8 mouse cellular contexts compared by ENCODE assay signal in genomic region chr4:143411566-143412218, GRCm38 (mm10). TPM values are rescaled to one million over a fixed set of nuclear protein-coding genes. Genes with fewer than 3 reads are reported as not detected.
DNase-seq lines count a peak whose midpoint lies in the region; ATAC-seq lines count a peak whose summit lies in the region.

No protein-coding gene starts in this region.

- peak overlapping the region; percentile 56 for H3K4me2 ChIP-seq in kidney, embryonic 16.5 days (replicated peaks; ENCODE audit: low read depth, low read length)
- peak overlapping the region; percentile 48 for H3K4me2 ChIP-seq in midbrain, embryonic 11.5 days

- H3K4me3 ChIP-seq in forebrain, embryonic 10.5 days, result peak overlapping the region; percentile 66
- H3K4me3 ChIP-seq in kidney, embryonic 16.5 days (ENCODE audit: low read length), result peak overlapping the region; percentile 61
- peak overlapping the region; percentile 46 for H3K4me3 ChIP-seq in midbrain, embryonic 11.5 days (ENCODE audit: low read depth, low read length)

- DNase-seq in kidney, adult 8-10 months, result peak; percentile 6 to 11
- DNase-seq in kidney, postnatal 25 days, result no peak
- DNase-seq in Muller cell, postnatal 12 days (ENCODE audit: inconsistent ontology term), result peak; percentile 7
- no peak for DNase-seq in forebrain, embryonic 10.5 days (ENCODE audit: extremely low spot score, low spot score)
- DNase-seq in midbrain, embryonic 11.5 days (ENCODE audit: low spot score, missing footprints), result no peak
- DNase-seq in frontal cortex, postnatal 10 days (ENCODE audit: low spot score in 2 of 2), result no peak

- peaks cover 28% of the 10 kb centered on the region for H3K36me3 ChIP-seq in forebrain, embryonic 10.5 days (replicated peaks)
- H3K36me3 ChIP-seq in kidney, embryonic 16.5 days (ENCODE audit: insufficient read depth, low read length), result peaks cover 18% of the 10 kb centered on the region
- peaks cover 6% of the 10 kb centered on the region; the same call in 1 of the 2 replicates for H3K36me3 ChIP-seq in midbrain, embryonic 11.5 days (ENCODE audit: control insufficient read depth, insufficient read depth, low read length)

- peaks cover 7% of the 10 kb centered on the region; the same call in 1 of the 2 replicates for H3K9me3 ChIP-seq in forebrain, embryonic 10.5 days
- peaks cover 8% of the 10 kb centered on the region for H3K9me3 ChIP-seq in kidney, embryonic 16.5 days (ENCODE audit: low read length)
- peaks cover 3% of the 10 kb centered on the region; the same call in 1 of the 2 replicates for H3K9me3 ChIP-seq in midbrain, embryonic 11.5 days (ENCODE audit: control insufficient read depth, low read length)

- ATAC-seq in kidney, embryonic 16.5 days (ENCODE audit: low FRiP score, low TSS enrichment), result peak; percentile 11; the same call in 1 of the 2 replicates
- peak; percentile 22 for ATAC-seq in midbrain, embryonic 11.5 days (ENCODE audit: low FRiP score)
- ATAC-seq in erythroid progenitor cell, adult 5-6 weeks (replicated peaks; ENCODE audit: low FRiP score, poor library complexity, severe bottlenecking), result no peak

- WGBS in forebrain, embryonic 10.5 days, result 75% methylated on average over 5 of the region's 5 CpGs
- WGBS in kidney, embryonic 16.5 days, result 61% methylated on average over 5 of the region's 5 CpGs
- WGBS in midbrain, embryonic 11.5 days, result 75% methylated on average over 5 of the region's 5 CpGs

- H3K27me3 ChIP-seq in forebrain, embryonic 10.5 days (ENCODE audit: poor library complexity, severe bottlenecking), result no peaks in the 10 kb centered on the region
- H3K27me3 ChIP-seq in kidney, embryonic 16.5 days (ENCODE audit: insufficient read depth, low read length), result no peaks in the 10 kb centered on the region
- no peaks in the 10 kb centered on the region for H3K27me3 ChIP-seq in midbrain, embryonic 11.5 days (ENCODE audit: control insufficient read depth, insufficient read depth, low read length)

- H3K27ac ChIP-seq in forebrain, embryonic 10.5 days, result peak overlapping the region; percentile 89
- no peak overlapping the region for H3K27ac ChIP-seq in kidney, embryonic 16.5 days (ENCODE audit: low read length)
- H3K27ac ChIP-seq in midbrain, embryonic 11.5 days (ENCODE audit: low read depth, low read length), result no peak overlapping the region

- peak overlapping the region; percentile 65 for H3K9ac ChIP-seq in kidney, embryonic 16.5 days (replicated peaks; ENCODE audit: low read length)
- H3K9ac ChIP-seq in midbrain, embryonic 11.5 days (ENCODE audit: low read length), result peak overlapping the region; percentile 66

- peaks cover 7% of the 10 kb centered on the region for H3K4me1 ChIP-seq in forebrain, embryonic 10.5 days
- no peaks in the 10 kb centered on the region; the same call in 1 of the 2 replicates for H3K4me1 ChIP-seq in kidney, embryonic 16.5 days (ENCODE audit: insufficient read depth, low read length)
- H3K4me1 ChIP-seq in midbrain, embryonic 11.5 days (ENCODE audit: control insufficient read depth, insufficient read depth, low read length), result peaks cover 2% of the 10 kb centered on the region; the same call in 1 of the 2 replicates

RNA-seq across cellular contexts. Expression of gene Pramef8, which starts 0.5 kb away (rescaled TPM):
- 16.4 and 17.2 TPM in 2 replicates for polyA plus RNA-seq in forebrain, embryonic 10.5 days (2016; fragmentation: Nextera tagmentation; extraction: Ambion mirVana)
- polyA plus RNA-seq in kidney, embryonic 16.5 days (2015; fragmentation: Nextera tagmentation; extraction: Ambion mirVana), result 21.5 and 23.4 TPM in 2 replicates
- 15.6 and 18.6 TPM in 2 replicates for polyA plus RNA-seq in midbrain, embryonic 11.5 days (2014; fragmentation: Nextera tagmentation; extraction: Ambion mirVana)
- total RNA-seq in erythroid progenitor cell, adult 5-6 weeks (2015; ENCODE audit: low replicate concordance), result 2.1 and 5.0 TPM in 2 replicates
- 0.15 and 3.3 TPM in 2 replicates for total RNA-seq in erythroid progenitor cell, adult 5-6 weeks (2017; ENCODE audit: low replicate concordance)

RNA-seq across cellular contexts. Expression of gene Pramel1, which starts 17.5 kb away (rescaled TPM):
- polyA plus RNA-seq in forebrain, embryonic 10.5 days (2016; fragmentation: Nextera tagmentation; extraction: Ambion mirVana), result not detected in 2 replicates
- not detected in 2 replicates for polyA plus RNA-seq in kidney, embryonic 16.5 days (2015; fragmentation: Nextera tagmentation; extraction: Ambion mirVana)
- polyA plus RNA-seq in midbrain, embryonic 11.5 days (2014; fragmentation: Nextera tagmentation; extraction: Ambion mirVana), result not detected in 2 replicates
- total RNA-seq in erythroid progenitor cell, adult 5-6 weeks (2015; ENCODE audit: low replicate concordance), result not detected in 2 replicates
- not detected in 2 replicates for total RNA-seq in erythroid progenitor cell, adult 5-6 weeks (2017; ENCODE audit: low replicate concordance)

RNA-seq across cellular contexts. Expression of gene Oog4, which starts 38.4 kb away (rescaled TPM):
- not detected in 2 replicates for polyA plus RNA-seq in forebrain, embryonic 10.5 days (2016; fragmentation: Nextera tagmentation; extraction: Ambion mirVana)
- not detected in 2 replicates for polyA plus RNA-seq in kidney, embryonic 16.5 days (2015; fragmentation: Nextera tagmentation; extraction: Ambion mirVana)
- polyA plus RNA-seq in midbrain, embryonic 11.5 days (2014; fragmentation: Nextera tagmentation; extraction: Ambion mirVana), result not detected in 2 replicates
- not detected in 2 replicates for total RNA-seq in erythroid progenitor cell, adult 5-6 weeks (2015; ENCODE audit: low replicate concordance)
- not detected in 2 replicates for total RNA-seq in erythroid progenitor cell, adult 5-6 weeks (2017; ENCODE audit: low replicate concordance)

Comparison
In these comparisons a context has a peak if more than half of its experiments do, and no peak if none do; other contexts are left out.
1. DNase-seq: peak in kidney, adult 8-10 months (2 of 2) and Muller cell, postnatal 12 days (single experiment); none in kidney, postnatal 25 days (0 of 2), forebrain, embryonic 10.5 days (single experiment), midbrain, embryonic 11.5 days (single experiment) and frontal cortex, postnatal 10 days (0 of 2).
2. Peak in every context shown above with its lines, with median percentiles within 50 percentile points of each other: H3K4me3 ChIP-seq.